Mouse (Mus musculus): ENCODE measurements around the gene Mip. TPM values are rescaled to one million over a fixed set of nuclear protein-coding genes. Genes with fewer than 3 reads are reported as not detected.

Gene Mip
- polyA plus RNA-seq, 1 experiment from 2014 or later, result not detected

- H3K4me1 ChIP-seq (ENCODE audit: control insufficient read depth in 2 of 2, insufficient read depth in 2 of 2, low read length in 2 of 2), result no peaks in the 10 kb centered on the region; a peak in 1 of 4 replicates
- H3K27me3 ChIP-seq (ENCODE audit: control insufficient read depth, insufficient read depth, low read length), result no peaks in the 10 kb centered on the region
- H3K36me3 ChIP-seq (ENCODE audit: control insufficient read depth, insufficient read depth, low read length), result peaks cover 10% of the 10 kb centered on the region; the same call in 1 of the 2 replicates
- H3K4me3 ChIP-seq (ENCODE audit: control insufficient read depth in 1 of 2, insufficient read depth in 1 of 2, low read depth in 1 of 2, low read length in 2 of 2), result no peak overlapping the region
- no peak overlapping the region for H3K27ac ChIP-seq (replicated peaks in 1 of 2; ENCODE audit: control insufficient read depth in 1 of 2, insufficient read depth in 1 of 2, low read depth in 2 of 2, low read length in 2 of 2)
- no peak overlapping the region for H3K4me2 ChIP-seq (ENCODE audit: low read length)
- no peaks in the 10 kb centered on the region for H3K9me3 ChIP-seq (ENCODE audit: control insufficient read depth, low read length)
- WGBS, result 61% methylated on average over 5 of the region's 6 CpGs
- H3K9ac ChIP-seq (ENCODE audit: low read length), result no peak overlapping the region
- no peak for ATAC-seq (ENCODE audit: insufficient number of reproducible peaks, insufficient read depth, low FRiP score, low read depth)
Observed at GRCm38 (mm10) chr10:128201856-128202255, 23.8 kb upstream of the Mip start.

DNA sequence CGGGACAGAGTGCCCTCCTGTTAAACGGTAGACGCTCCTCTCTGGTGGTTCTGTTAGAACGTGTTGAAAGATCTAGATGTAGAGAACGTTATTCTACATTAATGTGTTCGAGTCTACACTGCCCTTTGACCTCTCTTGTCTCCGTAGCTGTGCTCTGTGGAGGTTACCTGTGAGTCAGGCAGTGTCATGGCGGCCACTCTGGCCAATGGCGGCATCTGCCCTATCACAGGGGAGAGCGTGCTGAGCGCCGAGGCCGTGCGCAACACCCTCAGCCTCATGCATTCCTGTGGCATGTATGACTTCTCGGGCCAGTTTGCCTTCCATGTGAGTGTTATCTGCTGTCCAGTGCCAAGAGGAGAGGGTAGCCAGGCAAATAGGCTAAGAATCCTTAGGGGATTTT, 20.7 kb upstream of the Mip start:
- H3K9me3 ChIP-seq (ENCODE audit: control insufficient read depth, low read length), result no peaks in the 10 kb centered on the region
- no peaks in the 10 kb centered on the region for H3K27me3 ChIP-seq (ENCODE audit: control insufficient read depth, insufficient read depth, low read length)
- no peaks in the 10 kb centered on the region; a peak in 1 of 4 replicates for H3K4me1 ChIP-seq (ENCODE audit: control insufficient read depth in 2 of 2, insufficient read depth in 2 of 2, low read length in 2 of 2)
- 83% methylated on average over 15 of the region's 15 CpGs for WGBS
- H3K4me3 ChIP-seq (ENCODE audit: control insufficient read depth in 1 of 2, insufficient read depth in 1 of 2, low read depth in 1 of 2, low read length in 2 of 2), result no peak overlapping the region
- ATAC-seq (ENCODE audit: insufficient number of reproducible peaks, insufficient read depth, low FRiP score, low read depth), result no peak
- H3K27ac ChIP-seq (replicated peaks in 1 of 2; ENCODE audit: control insufficient read depth in 1 of 2, insufficient read depth in 1 of 2, low read depth in 2 of 2, low read length in 2 of 2), result no peak overlapping the region
- no peak overlapping the region for H3K4me2 ChIP-seq (ENCODE audit: low read length)
- H3K36me3 ChIP-seq (ENCODE audit: control insufficient read depth, insufficient read depth, low read length), result peaks cover 18% of the 10 kb centered on the region; the same call in 1 of the 2 replicates
- H3K9ac ChIP-seq (ENCODE audit: low read length), result no peak overlapping the region

GRCm38 (mm10) chr10:128208326-128208725, 17.3 kb upstream of the Mip start:
- Histone ChIP-seq H3K4me2 (ENCODE audit: low read length) (no peak overlapping the region), H3K9me3 (ENCODE audit: control insufficient read depth, low read length) (no peaks in the 10 kb centered on the region), H3K27ac (replicated peaks in 1 of 2; ENCODE audit: control insufficient read depth in 1 of 2, insufficient read depth in 1 of 2, low read depth in 2 of 2, low read length in 2 of 2) (no peak overlapping the region), H3K4me1 (ENCODE audit: control insufficient read depth in 2 of 2, insufficient read depth in 2 of 2, low read length in 2 of 2) (peaks cover 5 to 12% of the 10 kb centered on the region in 2 experiments), H3K36me3 (ENCODE audit: control insufficient read depth, insufficient read depth, low read length) (peaks cover 22% of the 10 kb centered on the region; the same call in 1 of the 2 replicates), H3K27me3 (ENCODE audit: control insufficient read depth, insufficient read depth, low read length) (no peaks in the 10 kb centered on the region), H3K4me3 (ENCODE audit: control insufficient read depth in 1 of 2, insufficient read depth in 1 of 2, low read depth in 1 of 2, low read length in 2 of 2) (no peak overlapping the region), H3K9ac (ENCODE audit: low read length) (no peak overlapping the region)
- ATAC-seq (ENCODE audit: insufficient number of reproducible peaks, insufficient read depth, low FRiP score, low read depth), result no peak
- 88% methylated on average over 10 of the region's 10 CpGs for WGBS

- Histone ChIP-seq H3K9me3 (ENCODE audit: control insufficient read depth, low read length) (no peaks in the 10 kb centered on the region), H3K4me2 (ENCODE audit: low read length) (no peak overlapping the region), H3K4me1 (ENCODE audit: control insufficient read depth in 2 of 2, insufficient read depth in 2 of 2, low read length in 2 of 2) (peaks cover 5 to 12% of the 10 kb centered on the region in 2 experiments), H3K27me3 (ENCODE audit: control insufficient read depth, insufficient read depth, low read length) (no peaks in the 10 kb centered on the region), H3K36me3 (ENCODE audit: control insufficient read depth, insufficient read depth, low read length) (peaks cover 22% of the 10 kb centered on the region; the same call in 1 of the 2 replicates), H3K27ac (replicated peaks in 1 of 2; ENCODE audit: control insufficient read depth in 1 of 2, insufficient read depth in 1 of 2, low read depth in 2 of 2, low read length in 2 of 2) (no peak overlapping the region), H3K9ac (ENCODE audit: low read length) (no peak overlapping the region), H3K4me3 (ENCODE audit: control insufficient read depth in 1 of 2, insufficient read depth in 1 of 2, low read depth in 1 of 2, low read length in 2 of 2) (no peak overlapping the region)
- 89% methylated on average over 11 of the region's 11 CpGs for WGBS
- ATAC-seq (ENCODE audit: insufficient number of reproducible peaks, insufficient read depth, low FRiP score, low read depth), result no peak
Observed at GRCm38 (mm10) chr10:128209311-128210009, 16.2 kb upstream of the Mip start.

GRCm38 (mm10) chr10:128210131-128210530, 15.5 kb upstream of the Mip start:
- Histone ChIP-seq H3K36me3 (ENCODE audit: control insufficient read depth, insufficient read depth, low read length) (peaks cover 22% of the 10 kb centered on the region; the same call in 1 of the 2 replicates), H3K4me1 (ENCODE audit: control insufficient read depth in 2 of 2, insufficient read depth in 2 of 2, low read length in 2 of 2) (peaks cover 5 to 12% of the 10 kb centered on the region in 2 experiments), H3K4me3 (ENCODE audit: control insufficient read depth in 1 of 2, insufficient read depth in 1 of 2, low read depth in 1 of 2, low read length in 2 of 2) (no peak overlapping the region), H3K27me3 (ENCODE audit: control insufficient read depth, insufficient read depth, low read length) (no peaks in the 10 kb centered on the region), H3K27ac (replicated peaks in 1 of 2; ENCODE audit: control insufficient read depth in 1 of 2, insufficient read depth in 1 of 2, low read depth in 2 of 2, low read length in 2 of 2) (no peak overlapping the region), H3K4me2 (ENCODE audit: low read length) (no peak overlapping the region), H3K9ac (ENCODE audit: low read length) (no peak overlapping the region), H3K9me3 (ENCODE audit: control insufficient read depth, low read length) (no peaks in the 10 kb centered on the region)
- 94% methylated on average over 2 of the region's 2 CpGs for WGBS
- ATAC-seq (ENCODE audit: insufficient number of reproducible peaks, insufficient read depth, low FRiP score, low read depth), result no peak

GRCm38 (mm10) chr10:128210954-128211353, 14.7 kb upstream of the Mip start:
- Histone ChIP-seq H3K36me3 (ENCODE audit: control insufficient read depth, insufficient read depth, low read length) (peaks cover 19% of the 10 kb centered on the region; the same call in 1 of the 2 replicates), H3K4me2 (ENCODE audit: low read length) (peak overlapping the region; percentile 86), H3K27ac (replicated peaks in 1 of 2; ENCODE audit: control insufficient read depth in 1 of 2, insufficient read depth in 1 of 2, low read depth in 2 of 2, low read length in 2 of 2) (peak overlapping the region in 1 of 2 experiments; percentile 10; a peak in 1 of 4 replicates), H3K9me3 (ENCODE audit: control insufficient read depth, low read length) (no peaks in the 10 kb centered on the region), H3K4me3 (ENCODE audit: control insufficient read depth in 1 of 2, insufficient read depth in 1 of 2, low read depth in 1 of 2, low read length in 2 of 2) (peak overlapping the region; percentile 82 to 86), H3K9ac (ENCODE audit: low read length) (peak overlapping the region; percentile 84), H3K27me3 (ENCODE audit: control insufficient read depth, insufficient read depth, low read length) (no peaks in the 10 kb centered on the region), H3K4me1 (ENCODE audit: control insufficient read depth in 2 of 2, insufficient read depth in 2 of 2, low read length in 2 of 2) (peaks cover 5 to 12% of the 10 kb centered on the region in 2 experiments)
- WGBS, result 16% methylated on average over 14 of the region's 14 CpGs
- no peak for ATAC-seq (ENCODE audit: insufficient number of reproducible peaks, insufficient read depth, low FRiP score, low read depth)

DNA sequence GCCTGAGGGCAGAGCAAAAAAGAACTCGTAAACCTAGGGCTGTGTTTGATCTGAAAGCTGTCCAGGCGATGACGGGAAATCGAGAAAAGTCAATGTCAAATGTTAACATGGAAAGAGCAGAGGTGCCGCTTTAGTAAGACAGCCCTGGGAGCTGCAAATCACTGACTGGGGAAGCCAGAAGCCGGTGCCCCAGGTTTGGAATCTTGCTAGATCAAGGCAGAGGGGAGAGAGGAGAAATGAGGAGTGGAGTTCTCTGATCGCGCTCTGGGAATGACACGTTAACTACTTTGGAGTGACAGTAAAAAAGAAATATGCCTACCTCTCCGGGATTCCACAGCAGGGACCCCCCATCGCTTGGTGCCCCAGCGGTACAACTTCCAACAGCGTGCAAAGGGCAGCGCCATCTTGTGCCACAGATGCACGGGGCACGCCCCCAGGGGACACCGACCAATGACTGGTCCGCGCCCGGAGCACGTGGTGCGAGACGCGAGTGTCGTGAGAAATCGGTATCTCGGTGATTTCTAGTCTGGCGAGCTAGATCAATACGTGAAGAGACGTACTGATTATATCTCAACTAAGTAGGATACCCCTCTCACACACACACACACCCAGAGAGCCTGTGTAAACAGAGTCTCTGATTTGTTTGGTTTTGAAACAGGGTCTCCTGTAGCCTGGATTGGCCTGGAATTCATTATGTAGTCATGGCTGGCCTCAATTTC, 14.1 kb upstream of the Mip start, which contains the start of gene Spryd4:
Gene Spryd4, minus strand, starts transcription at position 418 of the 719 bp plus-strand sequence.
- peak; percentile 90 for ATAC-seq (ENCODE audit: insufficient number of reproducible peaks, insufficient read depth, low FRiP score, low read depth)
- Histone ChIP-seq H3K4me1 (ENCODE audit: control insufficient read depth in 2 of 2, insufficient read depth in 2 of 2, low read length in 2 of 2) (peaks cover 5 to 12% of the 10 kb centered on the region in 2 experiments), H3K4me3 (ENCODE audit: control insufficient read depth in 1 of 2, insufficient read depth in 1 of 2, low read depth in 1 of 2, low read length in 2 of 2) (peak within 1 kb of the TSS; percentile 82 to 86), H3K9ac (ENCODE audit: low read length) (peak within 1 kb of the TSS; percentile 84), H3K27me3 (ENCODE audit: control insufficient read depth, insufficient read depth, low read length) (no peaks in the 10 kb centered on the region), H3K27ac (replicated peaks in 1 of 2; ENCODE audit: control insufficient read depth in 1 of 2, insufficient read depth in 1 of 2, low read depth in 2 of 2, low read length in 2 of 2) (peak within 1 kb of the TSS; percentile 10 to 39; a peak in 3 of 4 replicates), H3K4me2 (ENCODE audit: low read length) (peak within 1 kb of the TSS; percentile 86), H3K9me3 (ENCODE audit: control insufficient read depth, low read length) (no peaks in the 10 kb centered on the region), H3K36me3 (ENCODE audit: control insufficient read depth, insufficient read depth, low read length) (peaks cover 14% of the 10 kb centered on the region; the same call in 1 of the 2 replicates)
- WGBS, result under 1% methylated on average over 30 of the region's 30 CpGs
